Mouse (Mus musculus) stomach, postnatal 0 days (tissue): Measurements from ENCODE around the gene Heca. TPM values are rescaled to one million over a fixed set of nuclear protein-coding genes. Genes with fewer than 3 reads are reported as not detected.
"Not testable (repeated sequence)": the region's sequence is repeated elsewhere in the genome, so short reads cannot be mapped to it uniquely, and the experiment has no call there.

Experiments used
- ATAC-seq: fragments of 200-750 bp; cut with Nextera tagmentation; 2 replicates; pipeline ENCODE4 v1.8.0; 2017; ENCODE audit not compliant: low FRiP score, low TSS enrichment
- DNase-seq: peaks from one replicate; pipeline ENCODE4 v3.0.0-alpha.2; 2016; ENCODE audit warnings: low spot score
- H3K27ac ChIP-seq: fragments of 300-500 bp; sonication (generic); replicated peaks from 2 replicates; pipeline ENCODE4 v1.5.1; 2014; ENCODE audit warnings: mild to moderate bottlenecking, control low read depth
- H3K27me3 ChIP-seq: fragments of 300-500 bp; sonication (generic); 2 replicates; pipeline ENCODE4 v1.6.1; 2014; ENCODE audit warnings: low read length; ENCODE audit not compliant: control insufficient read depth, insufficient read depth
- H3K36me3 ChIP-seq: fragments of 300-500 bp; sonication (generic); 2 replicates; pipeline ENCODE4 v1.6.1; 2014; ENCODE audit warnings: low read length, mixed read lengths; ENCODE audit not compliant: control insufficient read depth, insufficient read depth
- H3K4me1 ChIP-seq: fragments of 300-500 bp; sonication (generic); replicated peaks from 2 replicates; pipeline ENCODE4 v1.6.1; 2014; ENCODE audit warnings: antibody characterized with exemption; ENCODE audit not compliant: control insufficient read depth, insufficient read depth
- H3K4me2 ChIP-seq: fragments of 300-500 bp; sonication (generic); replicated peaks from 2 replicates; pipeline ENCODE4 v1.6.1; 2014; ENCODE audit warnings: low read depth, mild to moderate bottlenecking, control low read depth, moderate library complexity
- H3K4me3 ChIP-seq: fragments of 300-500 bp; sonication (generic); 2 replicates; pipeline ENCODE4 v1.5.1; 2014; ENCODE audit warnings: low read depth, low read length, control low read depth
- H3K9ac ChIP-seq: fragments of 300-500 bp; sonication (generic); 2 replicates; pipeline ENCODE4 v1.6.1; 2014; ENCODE audit warnings: mild to moderate bottlenecking, low read length, control low read depth, mixed read lengths
- H3K9me3 ChIP-seq: fragments of 300-500 bp; sonication (generic); 2 replicates; pipeline ENCODE4 v1.6.1; 2016; ENCODE audit warnings: low read length; ENCODE audit not compliant: control insufficient read depth
- CTCF ChIP-seq: IDR thresholded peaks from 2 replicates; pipeline ENCODE4 v1.5.1; 2016; ENCODE audit warnings: antibody characterized with exemption, low read depth, mild to moderate bottlenecking, moderate library complexity
- EP300 ChIP-seq: optimal IDR thresholded peaks from 2 replicates; pipeline ENCODE3; 2016; ENCODE audit warnings: antibody characterized with exemption
- WGBS: fragments of 180-500 bp; shearing (Covaris S2); extraction: QIAGEN DNeasy Blood & Tissue Kit; methylation state at CpG from one replicate; pipeline ENCODE4 v1.1.7; 2014; 5-methylcytosine and 5-hydroxymethylcytosine counted together
- polyA plus RNA-seq: library from polyadenylated mRNA; unstranded; fragments of >200 nt; fragmentation: Nextera tagmentation; extraction: Ambion mirVana; gene quantifications from 2 replicates; pipeline ENCODE4 v1.2.1, GENCODE M21; 2015

Gene Heca
- polyA plus RNA-seq, 1 experiment from 2014 or later, result 7.2 TPM

GRCm38 (mm10) chr10:17842030-17842429, 105.8 kb downstream of the Heca start:
- no peak for DNase-seq
- WGBS, result 76% methylated on average over 3 of the region's 3 CpGs
- no peak for TF ChIP-seq EP300
- TF ChIP-seq CTCF, result no peak
- Histone ChIP-seq H3K4me3 (no peak overlapping the region), H3K9ac (no peak overlapping the region), H3K27ac (no peak overlapping the region), H3K4me2 (no peak overlapping the region), H3K36me3 (no peaks in the 10 kb centered on the region), H3K4me1 (no peaks in the 10 kb centered on the region), H3K27me3 (no peaks in the 10 kb centered on the region), H3K9me3 (no peaks in the 10 kb centered on the region)
- no peak for ATAC-seq

GRCm38 (mm10) chr10:17836275-17836674, 111.6 kb downstream of the Heca start:
- Histone ChIP-seq H3K9ac (no peak overlapping the region), H3K36me3 (no peaks in the 10 kb centered on the region), H3K4me1 (no peaks in the 10 kb centered on the region), H3K9me3 (no peaks in the 10 kb centered on the region), H3K27ac (no peak overlapping the region), H3K4me3 (no peak overlapping the region), H3K27me3 (no peaks in the 10 kb centered on the region), H3K4me2 (no peak overlapping the region)
- DNase-seq (no peak), ATAC-seq (no peak)
- no peak for TF ChIP-seq CTCF
- no peak for TF ChIP-seq EP300
- 94% methylated on average over 1 of the region's 1 CpGs for WGBS

GRCm38 (mm10) chr10:17835031-17835430, 112.8 kb downstream of the Heca start:
- no peak overlapping the region for H3K4me3 ChIP-seq
- H3K27me3 ChIP-seq, result no peaks in the 10 kb centered on the region
- DNase-seq, result no peak
- H3K27ac ChIP-seq, result no peak overlapping the region
- TF ChIP-seq CTCF (no peak), EP300 (no peak)
- no peaks in the 10 kb centered on the region for H3K4me1 ChIP-seq
- no peak overlapping the region for H3K4me2 ChIP-seq
- no peaks in the 10 kb centered on the region for H3K36me3 ChIP-seq
- H3K9ac ChIP-seq, result no peak overlapping the region
- WGBS, result 72% methylated on average over 6 of the region's 6 CpGs
- no peaks in the 10 kb centered on the region for H3K9me3 ChIP-seq
- no peak for ATAC-seq

GRCm38 (mm10) chr10:17831041-17831440, 116.8 kb downstream of the Heca start:
- DNase-seq, result no peak
- H3K36me3 ChIP-seq, result no peaks in the 10 kb centered on the region

GRCm38 (mm10) chr10:17829205-17829604, 118.7 kb downstream of the Heca start:
- TF ChIP-seq EP300, result no peak
- TF ChIP-seq CTCF, result no peak
- Histone ChIP-seq H3K9ac (no peak overlapping the region), H3K9me3 (no peaks in the 10 kb centered on the region), H3K27me3 (no peaks in the 10 kb centered on the region), H3K4me1 (no peaks in the 10 kb centered on the region), H3K36me3 (no peaks in the 10 kb centered on the region), H3K4me3 (no peak overlapping the region), H3K27ac (no peak overlapping the region), H3K4me2 (no peak overlapping the region)
- 78% methylated on average over 4 of the region's 4 CpGs for WGBS
- DNase-seq (no peak), ATAC-seq (no peak)

More at GRCm38 (mm10) chr10:17831041-17831440, 116.8 kb downstream of the Heca start:
- no peak for ATAC-seq
- Histone ChIP-seq H3K27ac (no peak overlapping the region), H3K9me3 (no peaks in the 10 kb centered on the region), H3K4me2 (no peak overlapping the region), H3K9ac (no peak overlapping the region), H3K27me3 (no peaks in the 10 kb centered on the region), H3K4me1 (no peaks in the 10 kb centered on the region), H3K4me3 (no peak overlapping the region)
- WGBS, result 57% methylated on average over 3 of the region's 3 CpGs
- TF ChIP-seq EP300, result no peak
- TF ChIP-seq CTCF, result no peak

- TF ChIP-seq CTCF (no peak), EP300 (no peak)
- H3K27me3 ChIP-seq, result no peaks in the 10 kb centered on the region
- no peaks in the 10 kb centered on the region for H3K4me1 ChIP-seq
- no peak for DNase-seq
- no peak overlapping the region for H3K9ac ChIP-seq
- H3K4me3 ChIP-seq, result no peak overlapping the region
- H3K9me3 ChIP-seq, result no peaks in the 10 kb centered on the region
- no peak overlapping the region for H3K27ac ChIP-seq
- ATAC-seq, result no peak
- WGBS, result 16% methylated on average over 12 of the region's 12 CpGs
- no peak overlapping the region for H3K4me2 ChIP-seq
- no peaks in the 10 kb centered on the region for H3K36me3 ChIP-seq
These were observed 120.5 kb downstream of the Heca start for GRCm38 (mm10) chr10:17827391-17827790.

- H3K4me3 ChIP-seq, DNase-seq, H3K9ac ChIP-seq, H3K27me3 ChIP-seq, H3K4me2 ChIP-seq, H3K36me3 ChIP-seq, H3K4me1 ChIP-seq, ATAC-seq, H3K9me3 ChIP-seq, H3K27ac ChIP-seq: not testable (repeated sequence)
- 93% methylated on average over 7 of the region's 7 CpGs for WGBS
These were observed 127.4 kb downstream of the Heca start for GRCm38 (mm10) chr10:17820422-17820821.

Other genes starting within 250 kb of the Heca start
- 33.0 and 33.7 TPM in 2 replicates for gene Cited2, start 224.8 kb downstream of the Heca start, polyA plus RNA-seq
- gene Txlnb, start 151.8 kb downstream of the Heca start, polyA plus RNA-seq, result 0.16 and 0.35 TPM in 2 replicates
- gene Abracl, start 75.2 kb upstream of the Heca start, polyA plus RNA-seq, result 264 and 282 TPM in 2 replicates
- 10.6 and 12.9 TPM in 2 replicates for gene Reps1, start 107.8 kb upstream of the Heca start, polyA plus RNA-seq